Mouse (Mus musculus): ENCODE data around the gene Ppm1m. TPM values are rescaled to one million over a fixed set of nuclear protein-coding genes. Genes with fewer than 3 reads are reported as not detected.

Gene Ppm1m
- polyA plus RNA-seq, 1 experiment from 2014 or later, result 29.0 TPM

- Histone ChIP-seq H3K27me3 (replicated peaks) (no peaks in the 10 kb centered on the region), H3K4me1 (peaks cover 13% of the 10 kb centered on the region; the same call in 1 of the 2 replicates), H3K4me2 (no peak overlapping the region), H3K9ac (no peak overlapping the region), H3K4me3 (no peak overlapping the region), H3K27ac (replicated peaks) (no peak overlapping the region), H3K36me3 (peaks cover 100% of the 10 kb centered on the region), H3K9me3 (no peaks in the 10 kb centered on the region)
- 82% methylated on average over 4 of the region's 4 CpGs for WGBS
- no peak for ATAC-seq (ENCODE audit: extremely low read depth, insufficient number of reproducible peaks, low FRiP score, low TSS enrichment)
These were observed 17.4 kb downstream of the Ppm1m start for GRCm38 (mm10) chr9:106182146-106182545.

- 93% methylated on average over 3 of the region's 3 CpGs for WGBS
- Histone ChIP-seq H3K27me3 (replicated peaks) (no peaks in the 10 kb centered on the region), H3K4me1 (peaks cover 30% of the 10 kb centered on the region), H3K4me3 (no peak overlapping the region), H3K9me3 (no peaks in the 10 kb centered on the region), H3K9ac (no peak overlapping the region), H3K27ac (replicated peaks) (no peak overlapping the region), H3K4me2 (no peak overlapping the region), H3K36me3 (peaks cover 91% of the 10 kb centered on the region)
- ATAC-seq (ENCODE audit: extremely low read depth, insufficient number of reproducible peaks, low FRiP score, low TSS enrichment), result no peak
These were observed 19.6 kb downstream of the Ppm1m start for GRCm38 (mm10) chr9:106179964-106180363.

GRCm38 (mm10) chr9:106179454-106179853 lies 20.1 kb downstream of the Ppm1m start:
- Histone ChIP-seq H3K9me3 (no peaks in the 10 kb centered on the region), H3K4me3 (no peak overlapping the region), H3K4me2 (no peak overlapping the region), H3K36me3 (peaks cover 86% of the 10 kb centered on the region), H3K27ac (replicated peaks) (no peak overlapping the region), H3K9ac (no peak overlapping the region), H3K4me1 (peaks cover 35% of the 10 kb centered on the region), H3K27me3 (replicated peaks) (no peaks in the 10 kb centered on the region)
- 76% methylated on average over 2 of the region's 2 CpGs for WGBS
- ATAC-seq (ENCODE audit: extremely low read depth, insufficient number of reproducible peaks, low FRiP score, low TSS enrichment), result no peak

GRCm38 (mm10) chr9:106177799-106178198 lies 21.7 kb downstream of the Ppm1m start:
- Histone ChIP-seq H3K27me3 (replicated peaks) (no peaks in the 10 kb centered on the region), H3K4me1 (peaks cover 51% of the 10 kb centered on the region), H3K36me3 (peaks cover 69% of the 10 kb centered on the region), H3K4me3 (no peak overlapping the region), H3K9ac (no peak overlapping the region), H3K9me3 (no peaks in the 10 kb centered on the region), H3K4me2 (no peak overlapping the region), H3K27ac (replicated peaks) (no peak overlapping the region)
- 85% methylated on average over 6 of the region's 6 CpGs for WGBS
- ATAC-seq (ENCODE audit: extremely low read depth, insufficient number of reproducible peaks, low FRiP score, low TSS enrichment), result no peak

- H3K27ac ChIP-seq (replicated peaks), result no peak overlapping the region
- H3K4me3 ChIP-seq, result no peak overlapping the region
- no peaks in the 10 kb centered on the region for H3K27me3 ChIP-seq (replicated peaks)
- WGBS, result 84% methylated on average over 5 of the region's 5 CpGs
- H3K9ac ChIP-seq, result no peak overlapping the region
- H3K36me3 ChIP-seq, result peaks cover 59% of the 10 kb centered on the region
- H3K9me3 ChIP-seq, result no peaks in the 10 kb centered on the region
- peaks cover 54% of the 10 kb centered on the region for H3K4me1 ChIP-seq
- no peak for ATAC-seq (ENCODE audit: extremely low read depth, insufficient number of reproducible peaks, low FRiP score, low TSS enrichment)
- H3K4me2 ChIP-seq, result no peak overlapping the region
These were observed 22.8 kb downstream of the Ppm1m start for GRCm38 (mm10) chr9:106176769-106177168.

GRCm38 (mm10) chr9:106175552-106176200 lies 23.9 kb downstream of the Ppm1m start:
- Histone ChIP-seq H3K9me3 (no peaks in the 10 kb centered on the region), H3K4me2 (no peak overlapping the region), H3K36me3 (peaks cover 48% of the 10 kb centered on the region), H3K9ac (peak overlapping the region; percentile 34; the same call in 1 of the 2 replicates), H3K27ac (replicated peaks) (no peak overlapping the region), H3K27me3 (replicated peaks) (no peaks in the 10 kb centered on the region), H3K4me3 (no peak overlapping the region), H3K4me1 (peaks cover 54% of the 10 kb centered on the region)
- 52% methylated on average over 3 of the region's 3 CpGs for WGBS
- ATAC-seq (ENCODE audit: extremely low read depth, insufficient number of reproducible peaks, low FRiP score, low TSS enrichment), result no peak

GRCm38 (mm10) chr9:106173363-106173762 lies 26.2 kb downstream of the Ppm1m start:
- ATAC-seq (ENCODE audit: extremely low read depth, insufficient number of reproducible peaks, low FRiP score, low TSS enrichment), result no peak
- Histone ChIP-seq H3K4me1 (peaks cover 48% of the 10 kb centered on the region), H3K4me2 (peak overlapping the region; percentile 82), H3K27me3 (replicated peaks) (no peaks in the 10 kb centered on the region), H3K4me3 (peak overlapping the region; percentile 74), H3K36me3 (peaks cover 25% of the 10 kb centered on the region), H3K27ac (replicated peaks) (no peak overlapping the region), H3K9me3 (no peaks in the 10 kb centered on the region), H3K9ac (peak overlapping the region; percentile 94; the same call in 1 of the 2 replicates)
- 62% methylated on average over 2 of the region's 2 CpGs for WGBS

- no peak overlapping the region for H3K27ac ChIP-seq (replicated peaks)
- peaks cover 48% of the 10 kb centered on the region for H3K4me1 ChIP-seq
- no peaks in the 10 kb centered on the region for H3K27me3 ChIP-seq (replicated peaks)
- peaks cover 16% of the 10 kb centered on the region for H3K36me3 ChIP-seq
- peak overlapping the region; percentile 74 for H3K4me3 ChIP-seq
- peak overlapping the region; percentile 94 for H3K9ac ChIP-seq
- peak overlapping the region; percentile 82 for H3K4me2 ChIP-seq
- ATAC-seq (ENCODE audit: extremely low read depth, insufficient number of reproducible peaks, low FRiP score, low TSS enrichment), result no peak
- 7% methylated on average over 3 of the region's 3 CpGs for WGBS
- no peaks in the 10 kb centered on the region for H3K9me3 ChIP-seq
These were observed 27.0 kb downstream of the Ppm1m start for GRCm38 (mm10) chr9:106172527-106172926.

GRCm38 (mm10) chr9:106171346-106172158 lies 28.0 kb downstream of the Ppm1m start:
- H3K4me2 ChIP-seq, result peak overlapping the region; percentile 82
- under 1% methylated on average over 30 of the region's 30 CpGs for WGBS

GRCm38 (mm10) chr9:106170556-106171345 lies 28.8 kb downstream of the Ppm1m start, which contains the start of gene Wdr82:
TSS of gene Wdr82 (plus strand) at chr9:106170928.
- Histone ChIP-seq H3K27me3 (replicated peaks) (no peaks in the 10 kb centered on the region), H3K4me1 (peaks cover 40% of the 10 kb centered on the region), H3K9ac (peak within 1 kb of the TSS; percentile 94), H3K27ac (replicated peaks) (peak within 1 kb of the TSS; percentile 98), H3K4me2 (peak within 1 kb of the TSS; percentile 82), H3K36me3 (no peaks in the 10 kb centered on the region), H3K9me3 (no peaks in the 10 kb centered on the region), H3K4me3 (peak within 1 kb of the TSS; percentile 74)
- WGBS, result under 1% methylated on average over 77 of the region's 81 CpGs
- peak; percentile 85 for ATAC-seq (ENCODE audit: extremely low read depth, insufficient number of reproducible peaks, low FRiP score, low TSS enrichment)

More at GRCm38 (mm10) chr9:106171346-106172158, 28.0 kb downstream of the Ppm1m start:
- H3K9me3 ChIP-seq, result no peaks in the 10 kb centered on the region
- peak overlapping the region; percentile 74 for H3K4me3 ChIP-seq
- peak; percentile 35; the same call in 1 of the 2 replicates for ATAC-seq (ENCODE audit: extremely low read depth, insufficient number of reproducible peaks, low FRiP score, low TSS enrichment)
- H3K27me3 ChIP-seq (replicated peaks), result no peaks in the 10 kb centered on the region
- peak overlapping the region; percentile 94 for H3K9ac ChIP-seq
- H3K36me3 ChIP-seq, result peaks cover 6% of the 10 kb centered on the region
- peak overlapping the region; percentile 98 for H3K27ac ChIP-seq (replicated peaks)
- H3K4me1 ChIP-seq, result peaks cover 48% of the 10 kb centered on the region

- Histone ChIP-seq H3K27me3 (replicated peaks) (no peaks in the 10 kb centered on the region), H3K4me3 (peak overlapping the region; percentile 74; the same call in 1 of the 2 replicates), H3K4me1 (peaks cover 31% of the 10 kb centered on the region), H3K27ac (replicated peaks) (no peak overlapping the region), H3K9me3 (no peaks in the 10 kb centered on the region), H3K36me3 (no peaks in the 10 kb centered on the region), H3K9ac (peak overlapping the region; percentile 94), H3K4me2 (peak overlapping the region; percentile 82)
- no peak for ATAC-seq (ENCODE audit: extremely low read depth, insufficient number of reproducible peaks, low FRiP score, low TSS enrichment)
- 25% methylated on average over 6 of the region's 6 CpGs for WGBS
These were observed 29.6 kb downstream of the Ppm1m start for GRCm38 (mm10) chr9:106169917-106170316.
